Mouse (Mus musculus) T-cell, adult 66 days (primary cell): ENCODE data around the gene Rbm38. TPM values are rescaled to one million over a fixed set of nuclear protein-coding genes. Genes with fewer than 3 reads are reported as not detected.

Experiments
- total RNA-seq, 2 experiments: library from RNA; stranded (reverse); gene quantifications; 3 replicates in 1 of 2; 4 replicates in 1 of 2; pipeline ENCODE4 v1.2.4; 2023

The Rbm38 gene
- 100 to 1,000 TPM; 228 to 242 TPM for total RNA-seq

DNA sequence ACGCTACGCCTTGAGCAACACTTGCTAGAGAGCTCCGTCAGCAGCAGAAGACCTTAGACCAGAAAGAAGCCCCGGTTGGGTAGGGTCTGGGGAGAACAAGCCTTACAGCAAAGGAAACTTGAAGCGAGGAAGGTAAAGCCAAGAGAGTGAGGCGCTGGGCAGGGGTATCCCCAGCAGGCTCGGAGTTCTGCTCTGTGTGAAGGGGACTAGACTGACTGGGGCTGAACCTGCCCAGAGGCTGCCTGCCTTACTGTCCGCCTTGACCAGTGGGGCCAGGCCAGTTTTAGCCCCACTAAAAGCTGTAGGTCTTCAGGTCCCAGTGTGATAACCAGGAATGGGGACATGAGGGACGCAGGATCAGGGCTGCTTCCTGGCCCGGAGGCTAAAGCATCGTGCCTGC, at the start of gene Rbm38:
Rbm38 (plus strand) TSS at position 69 of the 400 bp plus-strand sequence.

DNA sequence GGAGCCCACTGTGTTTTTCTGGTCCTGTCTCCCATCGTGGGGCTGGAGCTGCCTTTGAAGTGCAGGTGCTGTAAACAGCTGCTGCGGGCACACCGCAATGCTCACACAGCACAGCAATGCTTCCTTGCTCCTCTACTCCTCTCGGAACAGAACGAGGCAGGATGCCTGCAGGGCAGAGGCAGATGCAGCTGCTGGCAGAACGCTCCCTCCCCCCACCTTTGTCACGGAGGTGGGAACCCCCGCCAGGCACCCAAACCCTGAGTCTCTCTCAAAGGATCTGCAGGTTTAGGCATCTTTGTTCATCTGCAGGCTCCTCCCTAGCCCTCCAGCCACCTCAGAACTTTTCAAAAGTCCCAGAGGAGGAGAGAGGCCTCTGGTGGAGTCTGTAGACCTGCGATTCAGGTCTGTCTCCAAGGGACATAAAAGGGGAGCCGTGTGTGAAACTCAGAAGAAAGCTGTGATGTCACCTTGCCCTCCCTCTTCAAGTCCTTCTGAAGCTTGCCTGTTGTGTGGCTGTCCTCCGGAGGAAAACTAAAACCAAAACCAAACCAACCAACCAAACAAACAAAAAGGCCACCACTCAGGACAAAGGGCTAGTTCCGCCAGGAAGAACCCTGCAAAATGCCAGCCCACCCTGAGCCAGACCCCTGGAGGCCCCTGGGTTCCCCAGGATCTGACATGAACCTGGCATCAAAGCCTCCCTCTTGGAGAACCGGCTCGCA, 42.7 kb upstream of the Rbm38 start, which contains the start of gene Spo11:
Spo11 (plus strand) TSS at position 292 of the 722 bp plus-strand sequence.

DNA sequence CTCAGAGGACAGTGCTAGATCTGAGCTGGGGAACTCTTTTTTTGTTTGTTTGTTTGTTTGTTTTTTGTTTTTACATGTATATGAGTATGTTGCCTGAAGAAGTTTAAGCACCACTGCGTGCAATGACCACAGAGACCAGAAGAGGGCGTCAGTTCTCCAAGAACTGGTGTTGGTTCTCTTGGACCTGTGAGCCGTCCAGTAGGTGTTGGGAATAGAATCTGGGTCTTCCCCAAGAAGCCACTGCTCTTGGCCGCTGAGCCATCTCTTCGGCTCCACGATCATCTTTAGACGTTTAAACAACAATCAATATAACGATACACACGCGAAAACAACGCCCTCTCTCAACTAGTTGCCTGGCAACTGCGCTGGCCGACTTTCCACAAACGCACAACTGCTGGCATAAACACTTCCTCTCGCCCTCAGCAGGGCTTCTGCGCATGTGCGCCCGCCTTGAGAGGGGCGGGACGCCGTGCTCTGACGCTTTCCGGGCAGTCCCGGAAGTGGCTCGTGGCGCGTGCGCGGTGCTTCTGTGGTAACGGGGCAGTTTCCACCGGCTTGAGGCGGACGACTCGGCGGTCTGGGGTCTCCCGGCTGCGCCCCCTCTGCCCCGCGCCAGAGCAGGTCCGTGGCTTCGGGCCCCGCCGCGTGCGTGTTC, 20.5 kb upstream of the Rbm38 start, which contains the start of gene Rae1:
Rae1 (plus strand) TSS at position 488 of the 655 bp plus-strand sequence.

Other genes with a start within 250 kb of the Rbm38 start
- 1 to 10 TPM; 4.7 to 5.1 TPM for gene Bmp7, start 80.2 kb upstream of the Rbm38 start, total RNA-seq
- gene Spo11, start 42.8 kb upstream of the Rbm38 start, total RNA-seq, result 1 to 10 TPM; 2.1 to 2.2 TPM
- 10 to 100 TPM; 86.4 to 96.3 TPM for gene Rae1, start 20.4 kb upstream of the Rbm38 start, total RNA-seq
- not detected for gene Ctcfl, start 99.0 kb downstream of the Rbm38 start, total RNA-seq
- gene Pck1, start 132.6 kb downstream of the Rbm38 start, total RNA-seq, result not detected
- gene Zbp1, start 198.4 kb downstream of the Rbm38 start, total RNA-seq, result 100 to 1,000 TPM in 1 of 2 experiments, 10 to 100 TPM in 1; 83.1 to 105 TPM